Mouse (Mus musculus) forebrain, embryonic 13.5 days (tissue): ENCODE data around the gene Mttp. TPM values are rescaled to one million over a fixed set of nuclear protein-coding genes. Genes with fewer than 3 reads are reported as not detected.
A peak's percentile ranks its signal among the peaks of the same experiment; 100 is the strongest.
"Not testable (repeated sequence)": the region's sequence is repeated elsewhere in the genome, so short reads cannot be mapped to it uniquely, and the experiment has no call there.

Experiments used
- ATAC-seq: fragments of 200-750 bp; cut with Nextera tagmentation; 2 replicates; pipeline ENCODE4 v1.8.0; 2017
- H3K27ac ChIP-seq: fragments of 300-500 bp; sonication (generic); 2 replicates; pipeline ENCODE4 v1.5.1; 2015; ENCODE audit warnings: inconsistent platforms, mild to moderate bottlenecking, moderate library complexity
- H3K27me3 ChIP-seq: fragments of 300-500 bp; sonication (generic); 2 replicates; pipeline ENCODE4 v1.6.1; 2015; ENCODE audit warnings: mild to moderate bottlenecking, inconsistent platforms
- H3K36me3 ChIP-seq: fragments of 300-500 bp; sonication (generic); 2 replicates; pipeline ENCODE4 v1.6.1; 2015; ENCODE audit warnings: mild to moderate bottlenecking, inconsistent platforms; ENCODE audit not compliant: poor library complexity, severe bottlenecking
- H3K4me1 ChIP-seq: fragments of 300-500 bp; sonication (generic); 2 replicates; pipeline ENCODE4 v1.6.1; 2015; ENCODE audit warnings: inconsistent platforms
- H3K4me2 ChIP-seq: fragments of 300-500 bp; sonication (generic); 2 replicates; pipeline ENCODE4 v1.6.1; 2015; ENCODE audit warnings: inconsistent platforms, mild to moderate bottlenecking, moderate library complexity
- H3K4me3 ChIP-seq: fragments of 300-500 bp; sonication (generic); 2 replicates; pipeline ENCODE4 v1.5.1; 2015; ENCODE audit warnings: mild to moderate bottlenecking, inconsistent platforms
- H3K9ac ChIP-seq: fragments of 300-500 bp; sonication (generic); 2 replicates; pipeline ENCODE4 v1.6.1; 2015; ENCODE audit warnings: mild to moderate bottlenecking, inconsistent platforms
- H3K9me3 ChIP-seq: fragments of 300-500 bp; sonication (generic); replicated peaks from 2 replicates; pipeline ENCODE4 v1.6.1; 2016; ENCODE audit warnings: inconsistent platforms
- whole genome bisulfite sequencing: fragments of 180-500 bp; shearing (Covaris S2); methylation state at CpG from one replicate; pipeline ENCODE4 v1.1.7; 2015; 5-methylcytosine and 5-hydroxymethylcytosine counted together
- polyA plus RNA-seq: library from polyadenylated mRNA; unstranded; fragments of >200 nt; fragmentation: Nextera tagmentation; extraction: Ambion mirVana; gene quantifications from 2 replicates; pipeline ENCODE4 v1.2.1, GENCODE M21; 2015

Mttp gene
- polyA plus RNA-seq, 1 experiment from 2014 or later = 11.6 TPM

DNA sequence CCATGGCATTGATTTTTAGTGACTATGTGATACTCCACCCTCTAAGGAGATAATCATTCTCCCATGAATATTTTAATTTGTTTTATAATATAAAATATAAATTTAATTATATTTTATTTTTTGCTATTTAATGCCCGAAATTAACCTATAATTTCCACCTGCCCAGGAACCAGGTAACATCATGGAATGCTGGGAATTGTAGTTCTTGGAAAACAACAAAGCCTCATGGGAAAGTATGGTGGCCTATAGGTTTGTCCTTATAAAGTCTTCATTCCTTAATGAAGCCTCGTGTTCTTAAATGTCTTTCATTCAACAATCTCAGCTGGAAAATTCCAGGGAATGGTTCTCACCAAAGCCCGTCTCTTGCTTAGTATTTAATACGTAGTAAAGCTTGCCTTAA is 10.3 kb upstream of the Mttp start:
- H3K4me3 ChIP-seq = no peak overlapping the region
- no peaks in the 10 kb centered on the region for H3K9me3 ChIP-seq
- H3K9ac ChIP-seq = no peak overlapping the region
- no peaks in the 10 kb centered on the region for H3K27me3 ChIP-seq
- H3K27ac ChIP-seq = no peak overlapping the region
- no peak for ATAC-seq
- peaks cover 23% of the 10 kb centered on the region; the same call in 1 of the 2 replicates for H3K36me3 ChIP-seq
- no peak overlapping the region for H3K4me2 ChIP-seq
- WGBS = 93% methylated on average over 4 of the region's 4 CpGs
- no peaks in the 10 kb centered on the region for H3K4me1 ChIP-seq

DNA sequence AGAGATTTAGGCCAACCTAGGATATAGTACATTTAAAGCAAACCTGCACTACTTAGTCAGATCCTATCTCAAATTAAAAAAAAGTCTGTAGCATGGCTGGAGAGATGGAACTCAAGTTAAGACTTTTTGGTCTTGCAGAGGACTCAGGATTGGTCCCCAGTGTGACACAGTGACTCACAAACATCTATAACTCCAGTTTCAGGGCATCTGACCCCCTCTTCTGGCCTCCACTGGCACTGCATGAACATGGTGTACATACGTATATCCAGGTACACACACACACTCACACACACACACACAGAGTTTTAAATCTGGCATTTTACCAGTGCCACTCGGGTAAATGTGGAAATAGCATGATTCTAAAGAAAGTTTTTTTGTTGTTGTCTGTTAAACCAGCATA is 4.0 kb upstream of the Mttp start:
- Histone ChIP-seq H3K27me3 (no peaks in the 10 kb centered on the region), H3K4me2 (no peak overlapping the region), H3K36me3 (peaks cover 22% of the 10 kb centered on the region), H3K9ac (no peak overlapping the region), H3K9me3 (no peaks in the 10 kb centered on the region), H3K4me3 (no peak overlapping the region), H3K4me1 (no peaks in the 10 kb centered on the region), H3K27ac (no peak overlapping the region)
- 84% methylated on average over 2 of the region's 2 CpGs for WGBS
- no peak for ATAC-seq

DNA sequence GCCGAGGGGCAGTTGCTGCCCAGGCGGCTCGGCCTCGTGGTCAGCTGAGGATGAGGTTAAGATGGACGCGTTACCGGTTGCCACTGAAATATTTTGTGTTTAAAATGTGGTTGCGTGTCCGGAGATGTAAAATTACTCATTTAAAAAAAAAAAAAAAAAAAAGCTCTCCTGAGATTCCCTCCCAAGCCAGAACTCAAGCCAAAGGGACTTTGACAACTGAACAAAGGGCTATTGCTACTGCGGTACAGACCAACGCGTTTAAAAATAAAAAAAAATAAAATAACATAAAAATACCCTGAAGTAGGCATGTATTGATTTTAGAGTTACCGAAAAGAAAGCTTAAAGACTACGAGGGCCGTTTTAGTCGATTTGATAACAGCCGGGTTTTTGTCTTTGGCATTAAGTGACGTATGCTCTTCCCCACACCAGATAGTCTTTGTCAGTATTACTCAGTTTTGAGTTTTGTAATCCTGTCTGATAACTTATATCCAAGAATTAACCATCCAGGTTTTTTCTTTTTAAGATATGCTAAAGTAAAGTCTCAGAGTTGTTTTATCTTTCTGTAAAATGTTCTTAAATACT is 617 bp downstream of the Mttp start:
- H3K36me3 ChIP-seq = no peaks in the 10 kb centered on the region; the same call in 1 of the 2 replicates
- peak overlapping the region; percentile 62 for H3K4me3 ChIP-seq
- ATAC-seq = no peak
- no peaks in the 10 kb centered on the region for H3K9me3 ChIP-seq
- H3K4me2 ChIP-seq = peak overlapping the region; percentile 67
- no peaks in the 10 kb centered on the region for H3K27me3 ChIP-seq
- peaks cover 4% of the 10 kb centered on the region for H3K4me1 ChIP-seq
- H3K27ac ChIP-seq = peak overlapping the region; percentile 99
- peak overlapping the region; percentile 77 for H3K9ac ChIP-seq
- WGBS = under 1% methylated on average over 18 of the region's 18 CpGs

DNA sequence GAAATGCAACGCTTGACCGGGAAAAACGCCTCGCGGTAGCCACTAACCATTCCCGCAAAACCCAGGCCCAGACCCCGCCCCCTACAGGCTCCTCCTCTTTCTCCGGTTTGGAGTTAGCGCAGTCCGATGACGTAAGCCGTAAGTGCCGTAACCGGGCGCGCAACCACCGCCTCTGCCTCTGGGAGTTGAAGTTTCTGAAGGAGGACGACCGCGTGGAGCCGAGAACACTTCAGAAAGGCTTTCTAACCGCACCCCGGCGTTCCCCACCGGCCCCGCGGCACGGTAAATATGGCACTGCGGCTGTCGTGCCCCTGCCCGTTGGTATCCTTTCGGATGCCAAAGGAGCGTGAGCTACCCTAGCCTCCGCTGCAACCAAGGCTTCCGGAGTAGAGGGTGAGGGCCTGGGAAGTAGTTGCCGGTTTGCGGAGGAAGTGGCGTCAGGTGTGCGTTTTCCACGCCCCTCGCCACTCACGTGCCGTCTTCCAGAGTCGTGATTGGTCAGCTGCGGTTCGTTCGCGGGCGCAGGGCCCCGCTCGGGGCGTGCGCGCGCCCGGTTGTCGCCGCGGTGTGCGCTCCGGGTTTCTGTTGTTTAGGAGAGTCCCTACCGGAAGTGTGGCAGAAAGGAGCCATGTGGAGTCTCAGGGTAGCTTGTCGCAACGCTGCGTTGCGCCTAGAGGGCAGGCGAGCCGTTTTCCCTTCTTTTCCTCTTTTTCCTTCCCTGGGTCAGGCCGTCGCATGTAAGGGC is 1.3 kb downstream of the Mttp start, which contains the start of gene Trmt10a:
TSS of gene Trmt10a (plus strand) at position 134 of the 745 bp plus-strand sequence.
- Histone ChIP-seq H3K9ac (peak within 1 kb of the TSS; percentile 77), H3K4me2 (peak within 1 kb of the TSS; percentile 67), H3K4me1 (peaks cover 4% of the 10 kb centered on the region), H3K4me3 (peak within 1 kb of the TSS; percentile 62), H3K9me3 (no peaks in the 10 kb centered on the region), H3K27ac (peak within 1 kb of the TSS; percentile 99), H3K36me3 (no peaks in the 10 kb centered on the region; the same call in 1 of the 2 replicates), H3K27me3 (no peaks in the 10 kb centered on the region)
- peak; percentile 99 for ATAC-seq
- under 1% methylated on average over 70 of the region's 70 CpGs for WGBS

DNA sequence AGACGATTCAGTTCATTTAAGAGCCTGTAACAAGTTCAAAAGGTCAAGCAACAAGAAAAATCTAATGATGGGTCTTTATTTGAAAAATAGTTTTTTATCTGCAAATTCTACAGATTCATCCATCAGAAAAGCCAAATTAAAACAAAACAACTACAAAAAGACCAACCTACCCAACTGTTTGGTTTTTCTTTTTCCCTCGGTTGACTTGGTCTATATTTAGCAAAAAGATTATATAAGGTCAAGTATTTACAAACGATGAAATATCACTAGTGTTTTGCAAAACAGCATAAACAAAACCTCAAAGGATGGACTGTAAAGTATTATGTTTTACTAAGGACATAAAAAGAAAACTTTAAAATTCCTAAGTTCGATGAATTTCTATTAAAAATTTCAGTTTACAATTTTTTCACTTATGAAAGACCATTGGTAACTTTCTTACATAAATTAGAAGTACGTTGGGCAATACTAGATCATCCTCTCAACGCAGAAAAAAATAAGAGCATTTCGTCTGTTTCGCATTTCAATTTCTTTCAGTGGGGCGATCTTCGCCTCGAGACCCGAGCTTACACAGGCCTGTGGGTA is 1.9 kb downstream of the Mttp start:
- no peak for ATAC-seq
- Histone ChIP-seq H3K27me3 (no peaks in the 10 kb centered on the region), H3K9ac (peak overlapping the region; percentile 60; the same call in 1 of the 2 replicates), H3K9me3 (no peaks in the 10 kb centered on the region), H3K36me3 (no peaks in the 10 kb centered on the region), H3K4me1 (peaks cover 4% of the 10 kb centered on the region), H3K27ac (peak overlapping the region; percentile 99), H3K4me3 (peak overlapping the region; percentile 62), H3K4me2 (peak overlapping the region; percentile 67)
- 8% methylated on average over 12 of the region's 12 CpGs for WGBS

DNA sequence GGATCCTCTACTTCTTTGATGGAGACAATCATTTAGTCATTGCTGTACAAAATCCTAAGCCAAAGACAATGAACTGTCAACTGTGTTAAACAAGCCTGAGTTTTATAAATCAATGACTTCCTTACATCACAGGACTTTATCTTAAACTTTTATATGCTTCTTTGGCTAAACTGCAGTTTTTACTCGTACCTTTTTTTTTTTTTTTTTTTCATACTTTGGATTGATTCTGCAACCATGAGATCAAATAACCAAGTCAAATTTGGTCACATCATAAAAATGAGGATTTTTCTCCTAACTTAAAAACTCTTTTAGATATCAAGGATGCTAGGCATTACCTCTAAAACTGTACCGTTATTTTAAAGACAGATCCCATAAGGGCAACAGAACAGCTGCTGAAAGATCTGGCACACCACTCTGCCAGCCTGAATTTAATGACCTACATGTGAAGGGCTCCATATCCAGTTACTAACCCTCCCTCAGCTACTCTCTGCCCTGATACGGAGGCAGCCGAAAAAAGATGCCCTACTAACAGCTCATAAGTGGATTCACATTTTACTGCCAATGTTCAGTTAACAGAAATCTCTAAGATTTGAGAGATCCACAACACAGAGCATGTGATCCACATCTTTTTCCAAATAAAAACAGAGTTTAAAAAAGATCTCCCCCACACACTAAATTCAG is 2.6 kb downstream of the Mttp start:
- no peak for ATAC-seq
- H3K4me1 ChIP-seq = peaks cover 4% of the 10 kb centered on the region
- no peak overlapping the region for H3K27ac ChIP-seq
- H3K4me3 ChIP-seq = peak overlapping the region; percentile 62
- WGBS = 74% methylated on average over 4 of the region's 4 CpGs
- H3K36me3 ChIP-seq = no peaks in the 10 kb centered on the region
- no peaks in the 10 kb centered on the region for H3K27me3 ChIP-seq
- peak overlapping the region; percentile 51 for H3K4me2 ChIP-seq
- no peaks in the 10 kb centered on the region for H3K9me3 ChIP-seq
- peak overlapping the region; percentile 43; the same call in 1 of the 2 replicates for H3K9ac ChIP-seq

DNA sequence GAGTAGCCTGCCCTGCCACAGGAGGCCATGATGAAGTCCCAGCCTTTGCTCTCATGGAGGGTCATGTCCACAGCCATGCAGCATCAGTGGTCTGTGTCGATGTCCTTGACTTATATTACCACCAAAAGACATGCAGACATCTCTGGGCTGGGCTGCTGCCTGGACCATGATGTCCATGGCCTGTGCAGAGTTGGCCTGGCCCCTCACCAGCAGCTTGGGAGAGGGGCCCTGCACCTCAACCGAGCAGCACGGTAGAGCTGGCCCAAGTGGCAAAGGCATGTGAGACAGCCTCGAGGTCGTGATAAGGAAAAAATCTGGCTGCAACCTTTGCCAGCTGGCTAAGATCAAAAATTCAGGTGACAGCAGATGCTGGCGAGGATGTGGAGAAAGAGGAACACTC is 5.1 kb downstream of the Mttp start:
- no peak overlapping the region for H3K9ac ChIP-seq
- H3K4me3 ChIP-seq = no peak overlapping the region
- no peaks in the 10 kb centered on the region for H3K9me3 ChIP-seq
- 91% methylated on average over 6 of the region's 6 CpGs for WGBS
- ATAC-seq = no peak
- H3K27me3 ChIP-seq = no peaks in the 10 kb centered on the region
- peaks cover 4% of the 10 kb centered on the region for H3K4me1 ChIP-seq
- H3K36me3 ChIP-seq = no peaks in the 10 kb centered on the region
- H3K27ac ChIP-seq = no peak overlapping the region
- no peak overlapping the region for H3K4me2 ChIP-seq

DNA sequence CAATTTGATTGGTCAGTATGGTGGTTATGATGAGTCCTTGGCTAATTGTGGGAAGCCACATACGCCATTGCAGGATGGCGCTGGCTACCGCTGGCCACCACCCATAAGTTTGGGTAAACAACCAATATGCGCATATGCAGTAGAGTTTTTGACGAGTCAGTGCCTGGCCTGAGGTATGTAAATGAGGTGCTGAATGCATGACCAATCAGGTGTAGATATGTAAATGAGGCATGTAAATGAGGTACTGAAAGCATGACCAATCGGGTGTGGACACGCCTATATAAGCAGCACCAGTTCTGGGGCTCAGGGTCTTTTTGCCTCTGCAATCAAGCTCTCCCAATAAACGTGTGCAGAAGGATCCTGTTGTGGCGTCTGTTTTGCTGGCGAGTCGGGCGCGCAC is 6.6 kb downstream of the Mttp start:
- H3K27me3 ChIP-seq, H3K9me3 ChIP-seq, H3K36me3 ChIP-seq, H3K27ac ChIP-seq, H3K9ac ChIP-seq, H3K4me3 ChIP-seq, H3K4me2 ChIP-seq, H3K4me1 ChIP-seq, ATAC-seq: not testable (repeated sequence)
- 98% methylated on average over 13 of the region's 13 CpGs for WGBS

DNA sequence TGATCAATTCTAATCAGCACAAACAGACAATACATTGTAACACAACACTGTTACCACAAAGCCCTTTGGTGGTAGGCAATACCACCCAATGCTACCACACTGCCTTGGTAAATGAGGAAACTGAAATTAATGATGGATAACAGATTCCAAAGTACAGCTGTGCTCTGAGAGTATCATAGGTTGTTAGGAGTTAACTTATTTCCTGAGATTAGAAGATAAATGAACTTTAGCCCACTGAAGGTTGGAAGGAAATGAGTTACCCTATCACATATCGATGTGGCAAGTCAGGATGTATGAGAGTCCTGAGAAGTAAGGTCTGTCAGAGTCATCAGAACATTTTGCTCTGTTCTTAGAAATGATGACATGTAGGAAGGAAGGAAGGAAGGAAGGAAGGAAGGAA is 10.2 kb downstream of the Mttp start:
- H3K9ac ChIP-seq = no peak overlapping the region
- no peak overlapping the region for H3K27ac ChIP-seq
- peaks cover 6% of the 10 kb centered on the region; the same call in 1 of the 2 replicates for H3K4me1 ChIP-seq

DNA sequence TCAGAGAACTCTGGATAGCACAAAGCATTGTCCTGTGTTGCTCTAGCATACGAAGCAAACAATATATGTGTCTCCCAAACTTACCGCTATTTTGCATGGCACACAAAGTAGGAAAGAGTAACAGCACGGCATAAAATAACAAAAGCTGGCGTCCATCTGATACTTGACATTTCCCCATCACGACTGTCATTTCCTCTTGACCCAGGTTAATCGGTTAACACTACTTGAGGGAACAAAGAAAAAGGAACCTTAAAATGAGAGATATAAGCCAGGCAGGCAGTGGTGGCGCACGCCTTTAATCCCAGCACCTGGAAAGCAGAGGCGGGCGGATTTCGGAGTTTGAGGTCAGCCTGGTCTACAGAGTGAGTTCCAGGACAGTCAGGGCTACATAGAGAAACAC is 10.9 kb downstream of the Mttp start:
- no peaks in the 10 kb centered on the region for H3K27me3 ChIP-seq
- 84% methylated on average over 11 of the region's 11 CpGs for WGBS
- H3K36me3 ChIP-seq = no peaks in the 10 kb centered on the region
- H3K4me1 ChIP-seq = peaks cover 6% of the 10 kb centered on the region; the same call in 1 of the 2 replicates
- no peak overlapping the region for H3K27ac ChIP-seq
- no peaks in the 10 kb centered on the region for H3K9me3 ChIP-seq
- H3K9ac ChIP-seq = no peak overlapping the region
- no peak for ATAC-seq
- no peak overlapping the region for H3K4me3 ChIP-seq
- H3K4me2 ChIP-seq = no peak overlapping the region

More for the DNA sequence above, 10.2 kb downstream of the Mttp start:
- no peak for ATAC-seq
- Histone ChIP-seq H3K4me2 (no peak overlapping the region), H3K9me3 (no peaks in the 10 kb centered on the region), H3K36me3 (no peaks in the 10 kb centered on the region), H3K4me3 (no peak overlapping the region), H3K27me3 (no peaks in the 10 kb centered on the region)
- WGBS = 90% methylated on average over 1 of the region's 1 CpGs

DNA sequence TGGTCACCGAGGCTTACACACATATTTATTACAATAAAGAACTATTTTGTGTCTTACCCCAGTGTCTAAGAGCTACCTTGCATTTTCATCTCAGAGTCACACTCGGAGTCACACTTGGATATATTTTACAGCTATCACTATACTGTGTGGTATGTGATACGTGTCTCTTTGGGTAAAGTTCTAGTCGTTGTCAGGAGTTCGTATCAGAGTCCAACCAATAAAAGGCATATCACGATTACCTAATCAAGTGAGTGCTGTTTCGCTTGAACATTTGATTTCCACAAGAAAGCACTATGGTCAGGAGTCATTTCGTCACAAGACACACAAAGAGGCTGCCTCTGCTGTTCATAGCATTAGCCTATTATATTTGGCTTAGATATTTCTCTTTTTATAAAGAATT is 11.3 kb downstream of the Mttp start:
- WGBS = 90% methylated on average over 8 of the region's 8 CpGs
- ATAC-seq = no peak
- no peak overlapping the region for H3K4me2 ChIP-seq

DNA sequence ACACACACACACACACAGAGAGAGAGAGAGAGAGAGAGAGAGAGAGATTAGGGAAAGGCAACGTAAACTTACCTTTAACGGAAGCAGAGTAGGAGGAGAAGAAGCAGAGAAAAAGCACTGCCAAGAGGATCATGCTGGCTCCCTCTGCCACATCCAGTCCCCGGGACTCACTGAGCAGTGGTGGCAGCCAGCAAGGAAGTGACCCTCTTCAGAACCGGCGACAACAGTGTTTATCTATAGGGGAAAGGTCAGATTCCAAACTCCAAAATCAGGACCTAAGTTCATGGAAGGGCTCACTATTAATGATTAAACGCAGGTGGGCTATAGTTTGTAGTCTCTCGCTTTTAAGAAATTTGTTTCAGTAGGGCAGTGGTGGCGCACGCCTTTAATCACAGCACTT is 13.6 kb downstream of the Mttp start:
- H3K36me3 ChIP-seq = no peaks in the 10 kb centered on the region
- H3K27ac ChIP-seq = no peak overlapping the region
- H3K9ac ChIP-seq = no peak overlapping the region
- peaks cover 6% of the 10 kb centered on the region; the same call in 1 of the 2 replicates for H3K4me1 ChIP-seq
- 63% methylated on average over 9 of the region's 9 CpGs for WGBS
- no peak for ATAC-seq
- H3K4me2 ChIP-seq = no peak overlapping the region
- H3K27me3 ChIP-seq = no peaks in the 10 kb centered on the region
- no peaks in the 10 kb centered on the region for H3K9me3 ChIP-seq
- H3K4me3 ChIP-seq = no peak overlapping the region

More for the DNA sequence above, 11.3 kb downstream of the Mttp start:
- H3K27ac ChIP-seq = no peak overlapping the region
- H3K36me3 ChIP-seq = no peaks in the 10 kb centered on the region
- no peak overlapping the region for H3K9ac ChIP-seq
- H3K27me3 ChIP-seq = no peaks in the 10 kb centered on the region
- peaks cover 6% of the 10 kb centered on the region; the same call in 1 of the 2 replicates for H3K4me1 ChIP-seq
- no peak overlapping the region for H3K4me3 ChIP-seq
- H3K9me3 ChIP-seq = no peaks in the 10 kb centered on the region
